Mouse (Mus musculus) liver, embryonic 13.5 days (tissue): Measurements from ENCODE around the gene Pm20d1. TPM values are rescaled to one million over a fixed set of nuclear protein-coding genes. Genes with fewer than 3 reads are reported as not detected.

Experiments used
- ATAC-seq: fragments of 200-750 bp; cut with Nextera tagmentation; 2 replicates; pipeline ENCODE4 v1.8.0; 2017; ENCODE audit warnings: low read depth, mild to moderate bottlenecking, moderate number of reproducible peaks, moderate library complexity
- DNase-seq: peaks from one replicate; pipeline ENCODE4 v3.0.0; 2022
- H3K27ac ChIP-seq: fragments of 300-500 bp; sonication (generic); 2 replicates; pipeline ENCODE4 v1.5.1; 2015; ENCODE audit warnings: moderate library complexity, mild to moderate bottlenecking, inconsistent platforms
- H3K27me3 ChIP-seq: fragments of 300-500 bp; sonication (generic); 2 replicates; pipeline ENCODE4 v1.6.1; 2015; ENCODE audit warnings: mild to moderate bottlenecking, inconsistent platforms
- H3K36me3 ChIP-seq: fragments of 300-500 bp; sonication (generic); 2 replicates; pipeline ENCODE4 v1.6.1; 2015; ENCODE audit warnings: mild to moderate bottlenecking, inconsistent platforms
- H3K4me1 ChIP-seq: fragments of 300-500 bp; sonication (generic); replicated peaks from 2 replicates; pipeline ENCODE4 v1.6.1; 2015; ENCODE audit warnings: inconsistent platforms
- H3K4me2 ChIP-seq: fragments of 300-500 bp; sonication (generic); 2 replicates; pipeline ENCODE4 v1.6.1; 2015; ENCODE audit warnings: inconsistent platforms, mild to moderate bottlenecking, moderate library complexity
- H3K4me3 ChIP-seq: fragments of 300-500 bp; sonication (generic); replicated peaks from 2 replicates; pipeline ENCODE4 v1.5.1; 2015; ENCODE audit warnings: mild to moderate bottlenecking, inconsistent platforms
- H3K9ac ChIP-seq: fragments of 300-500 bp; sonication (generic); 2 replicates; pipeline ENCODE4 v1.6.1; 2015; ENCODE audit warnings: mild to moderate bottlenecking, inconsistent platforms
- H3K9me3 ChIP-seq: fragments of 300-500 bp; sonication (generic); replicated peaks from 2 replicates; pipeline ENCODE4 v1.6.1; 2016; ENCODE audit warnings: inconsistent platforms
- WGBS: fragments of 180-500 bp; shearing (Covaris S2); methylation state at CpG from one replicate; pipeline ENCODE4 v1.1.7; 2015; ENCODE audit not compliant: insufficient replicate concordance; 5-methylcytosine and 5-hydroxymethylcytosine counted together
- polyA plus RNA-seq: library from polyadenylated mRNA; unstranded; fragments of >200 nt; fragmentation: Nextera tagmentation; extraction: Ambion mirVana; gene quantifications from 2 replicates; pipeline ENCODE4 v1.2.1, GENCODE M21; 2015

Pm20d1 gene
- polyA plus RNA-seq, 1 experiment from 2014 or later = 3.2 TPM

DNA sequence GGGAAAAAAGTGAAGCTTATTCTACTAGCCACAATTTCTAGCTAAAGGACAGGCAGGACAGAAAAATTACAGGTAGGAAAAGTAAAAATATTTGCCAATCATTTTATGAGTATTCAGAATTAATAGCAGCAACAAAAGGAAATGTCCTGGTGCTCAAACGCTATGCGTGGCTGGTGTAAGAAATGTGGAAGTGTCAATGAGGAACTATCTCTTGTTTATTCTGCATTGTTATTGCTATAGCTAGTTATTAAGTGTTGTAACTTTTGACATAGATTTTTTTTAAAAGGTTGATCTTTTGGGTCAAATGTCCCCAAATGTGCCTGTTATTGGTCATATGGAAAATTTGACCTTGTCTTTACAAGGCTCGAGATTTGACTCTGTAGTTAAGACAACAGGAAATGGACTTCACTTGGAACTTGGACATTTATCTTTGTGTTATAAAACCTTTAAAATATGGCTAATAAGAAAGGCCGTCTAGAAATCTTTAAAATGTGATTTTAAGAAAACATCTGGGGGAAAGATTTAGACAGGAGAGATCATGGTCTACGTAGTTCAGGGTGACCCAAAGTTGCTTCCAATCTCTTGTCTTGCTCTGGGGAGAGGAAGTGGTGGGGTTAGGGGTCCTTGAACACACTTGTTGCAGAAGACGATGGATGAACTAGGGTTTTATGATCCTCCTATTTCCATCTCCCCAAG is 69.3 kb downstream of the Pm20d1 start:
- H3K4me3 ChIP-seq = peak overlapping the region; percentile 67

DNA sequence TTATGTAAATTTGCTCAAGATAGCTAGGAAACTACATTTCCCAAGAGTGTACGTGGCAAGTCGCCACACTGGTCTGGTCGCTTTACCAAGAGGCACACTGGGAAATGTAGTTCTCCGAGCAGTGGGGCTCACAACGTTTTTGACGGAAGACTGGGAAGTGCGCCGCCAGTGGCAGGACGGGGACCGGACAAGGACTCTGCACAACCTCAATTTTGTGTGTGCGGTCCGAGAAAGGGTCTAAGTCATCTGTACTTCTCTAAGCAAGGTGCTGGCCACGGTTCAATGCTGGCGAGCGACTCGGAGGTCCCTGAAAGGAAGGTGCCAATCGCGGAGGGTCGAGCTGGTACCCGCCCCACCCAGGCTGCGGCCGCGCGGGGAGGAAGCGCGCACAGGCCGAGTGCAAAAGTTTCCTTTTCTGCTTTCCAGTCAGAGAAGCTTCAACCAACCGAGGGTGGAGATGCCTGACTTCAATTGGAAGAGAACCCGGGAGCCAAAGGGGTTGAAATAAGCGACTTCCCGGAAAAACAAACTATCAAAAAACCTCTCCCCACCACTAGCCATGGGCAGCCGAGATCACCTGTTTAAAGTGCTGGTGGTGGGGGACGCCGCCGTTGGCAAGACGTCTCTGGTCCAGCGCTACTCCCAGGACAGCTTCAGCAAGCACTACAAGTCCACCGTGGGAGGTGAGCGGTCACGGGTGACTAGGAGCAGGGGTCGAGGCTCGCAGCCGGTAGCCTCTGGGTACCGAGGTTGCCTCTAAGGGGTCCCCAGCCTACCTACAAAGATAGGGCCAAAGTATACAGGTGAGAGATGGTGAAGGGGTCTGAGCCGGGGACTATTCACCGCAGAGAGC is 70.1 kb downstream of the Pm20d1 start, which contains the start of gene Rab29:
Gene Rab29 (plus strand): TSS at position 132 of the 853 bp plus-strand sequence.
- Histone ChIP-seq H3K4me2 (peak within 1 kb of the TSS; percentile 86), H3K4me1 (peaks cover 8% of the 10 kb centered on the region), H3K27me3 (no peaks in the 10 kb centered on the region), H3K9me3 (no peaks in the 10 kb centered on the region), H3K4me3 (peak within 1 kb of the TSS; percentile 67), H3K36me3 (no peaks in the 10 kb centered on the region), H3K9ac (peak within 1 kb of the TSS; percentile 75), H3K27ac (no peak within 1 kb of the TSS)
- ATAC-seq = peak; percentile 96
- DNase-seq = peak; percentile 82
- 1% methylated on average over 46 of the region's 46 CpGs for WGBS

More for the DNA sequence above, 69.3 kb downstream of the Pm20d1 start:
- Histone ChIP-seq H3K4me2 (peak overlapping the region; percentile 86), H3K4me1 (peaks cover 8% of the 10 kb centered on the region), H3K36me3 (no peaks in the 10 kb centered on the region), H3K27ac (no peak overlapping the region), H3K27me3 (no peaks in the 10 kb centered on the region), H3K9me3 (no peaks in the 10 kb centered on the region), H3K9ac (no peak overlapping the region)
- ATAC-seq = no peak
- WGBS = 36% methylated on average over 6 of the region's 6 CpGs
- DNase-seq = no peak

DNA sequence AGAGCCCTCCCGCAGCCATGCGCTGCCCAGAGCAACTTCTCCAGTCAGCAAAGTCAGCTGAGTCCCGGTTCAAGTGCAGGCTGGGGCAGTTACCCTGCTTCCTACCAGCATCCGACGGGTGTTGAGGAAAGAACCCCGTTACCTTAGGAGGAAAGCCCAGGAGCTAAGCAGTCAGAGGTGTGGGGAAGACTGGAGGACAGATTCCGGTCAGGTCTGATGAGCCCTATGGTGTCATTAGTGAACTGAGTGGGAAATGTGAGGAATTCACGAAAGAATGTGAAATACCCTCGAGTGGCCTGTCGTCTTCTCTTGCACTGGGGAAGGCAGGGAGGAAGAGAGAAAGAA is 70.7 kb downstream of the Pm20d1 start:
- peak overlapping the region; percentile 86 for H3K4me2 ChIP-seq
- H3K27ac ChIP-seq = no peak overlapping the region
- WGBS = 21% methylated on average over 10 of the region's 10 CpGs
- no peaks in the 10 kb centered on the region for H3K36me3 ChIP-seq
- DNase-seq = no peak
- H3K4me1 ChIP-seq = peaks cover 8% of the 10 kb centered on the region
- H3K27me3 ChIP-seq = no peaks in the 10 kb centered on the region
- H3K9me3 ChIP-seq = no peaks in the 10 kb centered on the region
- peak overlapping the region; percentile 75 for H3K9ac ChIP-seq
- ATAC-seq = no peak; the same call in 1 of the 2 replicates
- H3K4me3 ChIP-seq = peak overlapping the region; percentile 67

DNA sequence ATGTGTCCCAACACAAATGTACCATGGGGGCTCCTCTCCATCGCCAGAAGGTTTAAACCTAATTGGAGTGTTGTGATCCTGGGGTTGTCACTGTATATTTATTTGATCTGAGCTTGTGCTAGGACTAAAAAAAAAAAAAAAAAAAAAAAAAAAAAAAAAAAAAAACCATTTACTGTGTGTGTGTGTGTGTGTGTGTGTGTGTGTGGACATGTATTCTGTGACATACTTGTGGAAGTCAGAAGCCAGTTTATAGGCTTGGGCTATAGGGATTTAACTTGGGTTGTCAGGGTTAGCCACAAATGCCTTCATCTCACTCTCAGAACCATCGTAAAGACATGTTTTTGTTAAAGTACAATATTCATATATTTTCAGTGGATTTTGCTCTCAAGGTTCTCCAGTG is 72.4 kb downstream of the Pm20d1 start:
- peaks cover 8% of the 10 kb centered on the region for H3K4me1 ChIP-seq
- ATAC-seq = no peak
- H3K27me3 ChIP-seq = no peaks in the 10 kb centered on the region
- no peak overlapping the region for H3K4me3 ChIP-seq
- no peak for DNase-seq
- 75% methylated on average over 2 of the region's 2 CpGs for WGBS
- H3K4me2 ChIP-seq = no peak overlapping the region
- no peak overlapping the region for H3K27ac ChIP-seq
- no peaks in the 10 kb centered on the region for H3K9me3 ChIP-seq
- no peak overlapping the region for H3K9ac ChIP-seq
- 0 out of 2 replicates have a peak, but pooled peaks cover 2% of the 10 kb centered on the region for H3K36me3 ChIP-seq

Other genes with a start within 250 kb of the Pm20d1 start
- not detected in 2 replicates for gene Avpr1b, start 198.1 kb upstream of the Pm20d1 start, polyA plus RNA-seq
- 13.0 and 15.2 TPM in 2 replicates for gene Ctse, start 159.1 kb upstream of the Pm20d1 start, polyA plus RNA-seq
- gene Rab7b, start 108.7 kb upstream of the Pm20d1 start, polyA plus RNA-seq = 0.93 and 1.0 TPM in 2 replicates
- gene Slc26a9, start 53.4 kb upstream of the Pm20d1 start, polyA plus RNA-seq = not detected in 2 replicates
- 1.1 and 1.3 TPM in 2 replicates for gene Slc41a1, start 30.1 kb downstream of the Pm20d1 start, polyA plus RNA-seq
- gene Rab29, start 69.8 kb downstream of the Pm20d1 start, polyA plus RNA-seq = 11.2 and 12.6 TPM in 2 replicates
- gene Nucks1, start 113.2 kb downstream of the Pm20d1 start, polyA plus RNA-seq = 42.5 and 52.7 TPM in 2 replicates
- gene Slc45a3, start 165.6 kb downstream of the Pm20d1 start, polyA plus RNA-seq = 2.6 and 2.7 TPM in 2 replicates
- gene Elk4, start 210.2 kb downstream of the Pm20d1 start, polyA plus RNA-seq = 9.5 and 10.2 TPM in 2 replicates